Mouse (Mus musculus): Measurements from ENCODE around the gene Klf4. TPM values are rescaled to one million over a fixed set of nuclear protein-coding genes. Genes with fewer than 3 reads are reported as not detected.

The Klf4 gene
- total RNA-seq, 2 experiments from 2014 or later = 11.2 to 15.8 TPM

DNA sequence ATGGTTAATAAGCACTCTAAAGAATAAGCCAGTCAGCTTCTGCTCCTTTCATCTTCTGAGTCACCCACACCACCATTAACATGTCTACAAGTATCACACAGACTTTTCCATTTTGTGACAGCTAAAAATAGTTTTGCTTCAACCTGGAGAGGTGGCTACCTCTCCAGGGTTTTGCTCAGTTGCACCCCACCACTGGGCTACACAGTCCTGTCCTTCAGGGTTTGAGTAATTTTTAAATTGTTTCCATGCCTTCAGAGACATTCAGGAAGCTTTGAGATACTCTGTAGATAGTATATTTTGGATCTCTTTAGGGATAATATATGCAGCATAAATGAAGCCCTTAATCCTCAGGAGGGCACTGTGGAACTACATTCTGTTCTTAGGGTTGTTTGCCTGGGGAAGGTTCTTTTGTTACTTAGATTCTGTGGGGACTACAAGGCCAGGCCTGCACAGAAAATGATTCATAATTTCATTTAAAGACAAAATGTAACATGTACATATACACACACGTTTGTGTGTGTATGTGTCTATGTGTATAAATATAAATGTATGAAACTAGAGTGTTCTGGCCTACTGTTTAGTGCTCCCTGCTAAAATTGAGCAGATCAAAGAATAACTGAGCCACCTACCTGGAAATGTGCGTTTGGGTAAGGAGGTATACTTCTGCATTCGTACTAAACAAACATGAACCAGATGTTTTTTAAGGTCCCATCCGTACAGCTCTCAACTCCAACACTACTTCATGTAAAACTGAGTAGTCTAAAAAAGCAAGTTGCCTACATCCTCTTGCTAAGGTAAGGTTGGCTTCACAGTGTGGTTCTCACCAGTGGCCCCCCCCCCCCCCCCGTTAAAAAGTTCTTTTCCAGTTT lies 5.8 kb downstream of the Klf4 start:
- no peak for ATAC-seq (replicated peaks; ENCODE audit: poor library complexity, severe bottlenecking)

DNA sequence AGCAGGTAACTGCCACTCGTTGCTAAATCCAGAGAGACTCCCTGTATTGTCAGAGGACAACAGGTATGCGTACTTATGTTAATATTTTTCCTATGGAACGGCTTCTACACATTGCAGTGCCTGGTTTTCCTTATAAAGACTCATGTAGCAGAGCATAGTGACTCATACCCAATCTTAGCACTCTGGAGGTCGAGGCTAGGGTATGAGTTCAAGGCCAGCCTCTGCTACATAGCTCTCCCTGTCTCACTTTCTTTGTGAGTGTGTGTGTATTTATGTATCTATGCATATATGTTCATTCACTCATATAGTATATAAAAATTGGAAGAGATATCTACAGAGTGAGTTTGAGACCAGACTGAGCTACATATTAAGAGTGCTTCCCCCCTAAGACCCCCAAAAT lies 8.3 kb downstream of the Klf4 start:
- no peak for ATAC-seq (replicated peaks; ENCODE audit: poor library complexity, severe bottlenecking)

DNA sequence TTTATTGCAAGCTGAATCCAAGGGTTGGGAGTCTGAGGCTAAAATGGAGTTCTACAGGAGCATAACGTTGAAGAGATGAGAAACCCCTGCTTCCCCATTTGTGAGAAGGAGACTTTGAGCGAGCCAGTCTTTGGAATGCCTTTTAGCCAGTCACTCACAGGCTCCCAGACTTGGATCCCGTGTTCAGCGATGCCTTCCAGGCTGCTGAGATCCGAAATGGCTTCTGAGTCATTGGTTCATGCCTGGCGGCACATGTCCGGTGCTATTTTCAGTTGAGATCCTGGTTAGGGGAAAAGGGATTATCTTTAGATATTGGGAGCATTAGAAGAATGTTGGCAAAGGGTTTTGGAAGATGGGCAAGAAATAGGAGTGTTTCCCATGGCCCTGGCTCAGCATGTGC lies 14.8 kb downstream of the Klf4 start:
- no peak for ATAC-seq (replicated peaks; ENCODE audit: poor library complexity, severe bottlenecking)

DNA sequence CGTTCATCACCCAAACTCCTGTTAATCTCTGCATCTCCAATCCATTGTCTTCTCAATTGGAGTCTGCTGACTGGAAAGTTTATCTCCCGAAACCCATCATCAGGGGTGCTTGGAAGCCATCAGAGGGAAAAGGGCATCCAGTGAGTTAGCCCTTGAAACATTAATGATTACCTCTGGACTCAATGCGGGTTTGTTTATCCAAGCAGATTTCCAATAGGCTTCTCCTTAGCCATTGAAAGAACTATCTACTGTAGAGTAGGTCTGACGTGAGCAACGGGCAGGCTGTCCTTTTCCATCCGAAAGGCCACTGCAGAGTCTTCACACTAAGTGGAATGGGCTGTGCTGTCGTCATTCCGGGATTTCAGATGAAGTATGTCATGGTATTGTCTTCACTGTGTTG lies 16.2 kb downstream of the Klf4 start:
- ATAC-seq (replicated peaks; ENCODE audit: poor library complexity, severe bottlenecking) = no peak

- peak; percentile 99 for ATAC-seq (replicated peaks; ENCODE audit: poor library complexity, severe bottlenecking)
Observed at GRCm38 (mm10) chr4:55514733-55515176, 17.5 kb downstream of the Klf4 start.

- no peak for ATAC-seq (replicated peaks; ENCODE audit: poor library complexity, severe bottlenecking)
Observed at GRCm38 (mm10) chr4:55513615-55514279, 18.5 kb downstream of the Klf4 start.

DNA sequence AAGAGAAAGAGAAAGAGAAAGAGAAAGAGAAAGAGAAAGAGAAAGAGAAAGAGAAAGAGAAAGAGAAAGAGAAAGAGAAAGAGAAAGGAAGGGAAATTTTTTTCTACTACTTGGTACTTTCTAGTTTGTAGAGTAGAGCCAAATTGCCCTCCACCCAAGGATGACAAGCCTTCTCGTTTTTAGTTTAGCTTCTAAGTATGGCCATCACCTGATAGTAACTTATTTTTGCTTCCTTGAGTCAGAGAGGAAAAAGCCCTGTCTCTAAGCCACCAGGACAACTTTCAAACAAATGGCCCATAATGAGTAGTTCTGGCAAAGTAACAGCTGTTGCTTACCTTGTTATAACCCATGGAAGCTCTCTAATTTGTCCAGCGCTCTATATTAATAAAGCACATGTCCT lies 20.9 kb downstream of the Klf4 start:
- ATAC-seq (replicated peaks; ENCODE audit: poor library complexity, severe bottlenecking) = no peak

GRCm38 (mm10) chr4:55508712-55509111 lies 23.6 kb downstream of the Klf4 start:
- ATAC-seq (replicated peaks; ENCODE audit: poor library complexity, severe bottlenecking) = no peak

GRCm38 (mm10) chr4:55498621-55499020 lies 33.6 kb downstream of the Klf4 start:
- ATAC-seq (replicated peaks; ENCODE audit: poor library complexity, severe bottlenecking) = no peak

DNA sequence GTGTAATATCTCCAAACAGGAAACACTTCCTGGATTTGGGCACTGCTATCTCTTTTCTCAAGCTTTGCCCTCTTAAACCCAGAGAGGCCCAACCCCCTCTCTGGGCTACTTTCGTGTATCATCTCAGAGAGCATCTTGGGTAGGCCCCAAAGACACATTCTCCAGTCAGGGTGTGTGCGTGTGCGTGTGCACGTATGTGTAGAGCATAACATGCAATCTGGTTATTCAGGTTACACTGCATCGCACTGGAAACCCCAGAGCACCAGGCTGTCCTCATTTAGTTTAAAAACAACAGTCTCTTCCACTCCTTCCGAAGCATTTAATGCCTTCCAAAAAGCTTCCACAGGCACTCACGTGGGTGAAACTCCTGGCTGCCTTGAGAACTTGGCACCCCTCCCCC lies 35.9 kb downstream of the Klf4 start:
- no peak for ATAC-seq (replicated peaks; ENCODE audit: poor library complexity, severe bottlenecking)

- no peak for ATAC-seq (replicated peaks; ENCODE audit: poor library complexity, severe bottlenecking)
Observed at GRCm38 (mm10) chr4:55493261-55493660, 39.0 kb downstream of the Klf4 start.

GRCm38 (mm10) chr4:55489328-55489727 lies 42.9 kb downstream of the Klf4 start:
- ATAC-seq (replicated peaks; ENCODE audit: poor library complexity, severe bottlenecking) = no peak

DNA sequence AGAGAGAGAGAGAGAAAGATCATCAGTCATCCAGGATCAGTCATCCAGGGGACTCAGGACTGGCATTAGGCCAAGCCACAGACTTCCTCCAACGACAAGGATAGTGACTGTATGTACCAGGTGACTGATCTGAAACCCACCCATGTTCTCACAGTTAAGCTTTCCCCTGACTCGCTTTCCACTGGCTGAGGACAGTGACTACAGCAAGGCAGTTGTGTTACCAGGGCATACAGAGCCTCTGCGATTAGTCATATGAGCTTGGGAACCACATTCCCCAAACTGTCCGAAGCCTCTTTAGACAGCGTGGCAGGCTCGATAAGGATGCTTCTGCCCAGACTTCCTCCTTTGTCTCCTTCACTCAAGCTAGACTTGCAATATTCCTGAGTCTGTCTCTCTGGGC lies 43.7 kb downstream of the Klf4 start:
- ATAC-seq (replicated peaks; ENCODE audit: poor library complexity, severe bottlenecking) = peak; percentile 65

DNA sequence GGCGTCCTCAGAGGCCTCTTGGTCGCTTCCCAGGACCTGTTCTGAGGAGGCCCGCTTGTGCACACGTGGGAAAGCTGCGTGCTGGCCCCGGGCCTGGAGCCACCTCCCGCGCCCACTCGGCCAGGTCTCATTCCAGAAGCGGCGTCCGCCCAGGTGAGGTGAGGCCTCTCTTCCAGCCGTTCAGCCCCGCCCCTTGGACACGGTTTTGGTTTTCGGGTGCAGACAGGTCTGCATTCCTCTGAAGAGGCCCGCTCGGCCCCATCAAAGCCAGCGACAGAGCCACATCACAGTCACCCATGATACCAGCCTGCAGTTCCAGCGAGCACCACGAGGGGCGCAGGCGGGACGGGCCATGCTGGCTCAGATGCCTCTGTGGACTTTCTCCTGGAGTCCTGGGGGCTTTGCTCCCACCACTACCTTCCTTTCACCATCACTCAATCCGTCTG lies 51.9 kb downstream of the Klf4 start:
- peak; percentile 82 for ATAC-seq (replicated peaks; ENCODE audit: poor library complexity, severe bottlenecking)

- no peak for ATAC-seq (replicated peaks; ENCODE audit: poor library complexity, severe bottlenecking)
Observed at GRCm38 (mm10) chr4:55478333-55478732, 53.9 kb downstream of the Klf4 start.

DNA sequence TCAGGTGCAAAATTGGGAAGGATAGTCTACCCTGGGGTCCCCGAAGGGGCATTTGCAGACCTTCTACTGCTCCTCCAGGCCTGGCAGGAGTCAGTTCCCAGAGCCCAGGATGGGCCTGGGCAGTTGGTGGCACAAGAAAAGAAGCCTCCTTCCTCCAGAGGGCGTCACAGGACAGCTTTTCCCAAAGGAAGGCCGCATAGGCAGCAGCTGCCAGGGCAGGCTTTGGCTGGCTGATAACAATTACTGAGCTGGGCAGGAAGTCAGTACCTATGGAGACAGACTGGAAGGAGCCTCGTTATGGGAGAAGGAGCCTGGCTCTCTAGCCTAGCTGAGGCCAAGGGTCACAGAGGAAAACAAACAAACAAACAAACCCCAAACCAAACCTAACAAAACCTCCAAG lies 54.3 kb downstream of the Klf4 start:
- ATAC-seq (replicated peaks; ENCODE audit: poor library complexity, severe bottlenecking) = no peak

- ATAC-seq (replicated peaks; ENCODE audit: poor library complexity, severe bottlenecking) = no peak
Observed at GRCm38 (mm10) chr4:55477210-55477759, 55.0 kb downstream of the Klf4 start.

Data from granulocyte monocyte progenitor cell, adult 5-6 weeks (primary cell).